Mouse (Mus musculus): ENCODE results near the gene Rtel1. TPM values are rescaled to one million over a fixed set of nuclear protein-coding genes. Genes with fewer than 3 reads are reported as not detected.
A peak's percentile ranks its signal among the peaks of the same experiment; 100 is the strongest.

Gene Rtel1
- total RNA-seq, 2 experiments from 2014 or later, result 27.3 to 34.9 TPM

- no peak for DNase-seq (ENCODE audit: extremely low spot score in 1 of 2, low spot score in 1 of 2)
Observed at GRCm38 (mm10) chr2:181320103-181320499, 562 bp downstream of the Rtel1 start.

- no peak for DNase-seq (ENCODE audit: extremely low spot score in 1 of 2, low spot score in 1 of 2)
Observed at GRCm38 (mm10) chr2:181322136-181322535, 2.6 kb downstream of the Rtel1 start.

GRCm38 (mm10) chr2:181326098-181326497 is 6.6 kb downstream of the Rtel1 start:
- DNase-seq (ENCODE audit: extremely low spot score in 1 of 2, low spot score in 1 of 2), result no peak

- no peak for DNase-seq (ENCODE audit: extremely low spot score in 1 of 2, low spot score in 1 of 2)
Observed at GRCm38 (mm10) chr2:181332542-181332941, 13.0 kb downstream of the Rtel1 start.

GRCm38 (mm10) chr2:181334023-181334422 is 14.5 kb downstream of the Rtel1 start:
- DNase-seq (ENCODE audit: extremely low spot score in 1 of 2, low spot score in 1 of 2), result peak; percentile 38 to 79

- DNase-seq (ENCODE audit: extremely low spot score in 1 of 2, low spot score in 1 of 2), result no peak
Observed at GRCm38 (mm10) chr2:181340426-181340825, 20.9 kb downstream of the Rtel1 start.

- DNase-seq (ENCODE audit: extremely low spot score in 1 of 2, low spot score in 1 of 2), result no peak
Observed at GRCm38 (mm10) chr2:181342766-181343165, 23.2 kb downstream of the Rtel1 start.

- no peak for DNase-seq (ENCODE audit: extremely low spot score in 1 of 2, low spot score in 1 of 2)
Observed at GRCm38 (mm10) chr2:181356780-181357179, 37.2 kb downstream of the Rtel1 start.

- DNase-seq (ENCODE audit: extremely low spot score in 1 of 2, low spot score in 1 of 2), result no peak
Observed at GRCm38 (mm10) chr2:181363946-181364345, 44.4 kb downstream of the Rtel1 start.

GRCm38 (mm10) chr2:181364487-181364859 is 44.9 kb downstream of the Rtel1 start:
- DNase-seq (ENCODE audit: extremely low spot score in 1 of 2, low spot score in 1 of 2), result no peak

- peak; percentile 80 to 85 for DNase-seq (ENCODE audit: extremely low spot score in 1 of 2, low spot score in 1 of 2)
Observed at GRCm38 (mm10) chr2:181364860-181365596, 45.5 kb downstream of the Rtel1 start, which contains the start of the genes Zgpat and Arfrp1. Gene Zgpat (plus strand): TSS chr2:181364928. Gene Arfrp1 (minus strand): TSS chr2:181365404.

GRCm38 (mm10) chr2:181365655-181366075 is 46.1 kb downstream of the Rtel1 start:
- no peak for DNase-seq (ENCODE audit: extremely low spot score in 1 of 2, low spot score in 1 of 2)

- DNase-seq (ENCODE audit: extremely low spot score in 1 of 2, low spot score in 1 of 2), result no peak
Observed at GRCm38 (mm10) chr2:181370001-181370400, 50.5 kb downstream of the Rtel1 start.

GRCm38 (mm10) chr2:181375787-181376186 is 56.2 kb downstream of the Rtel1 start:
- no peak for DNase-seq (ENCODE audit: extremely low spot score in 1 of 2, low spot score in 1 of 2)

- no peak for DNase-seq (ENCODE audit: extremely low spot score in 1 of 2, low spot score in 1 of 2)
Observed at GRCm38 (mm10) chr2:181377230-181377629, 57.7 kb downstream of the Rtel1 start.

GRCm38 (mm10) chr2:181378701-181379100 is 59.2 kb downstream of the Rtel1 start:
- no peak for DNase-seq (ENCODE audit: extremely low spot score in 1 of 2, low spot score in 1 of 2)

GRCm38 (mm10) chr2:181379778-181380177 is 60.2 kb downstream of the Rtel1 start, which contains the start of gene Lime1:
Gene Lime1 (plus strand): TSS chr2:181380078.
- DNase-seq (ENCODE audit: extremely low spot score in 1 of 2, low spot score in 1 of 2), result no peak

GRCm38 (mm10) chr2:181380251-181380650 is 60.7 kb downstream of the Rtel1 start:
- no peak for DNase-seq (ENCODE audit: extremely low spot score in 1 of 2, low spot score in 1 of 2)

- no peak for DNase-seq (ENCODE audit: extremely low spot score in 1 of 2, low spot score in 1 of 2)
Observed at GRCm38 (mm10) chr2:181381107-181381506, 61.6 kb downstream of the Rtel1 start.

- no peak for DNase-seq (ENCODE audit: extremely low spot score in 1 of 2, low spot score in 1 of 2)
Observed at GRCm38 (mm10) chr2:181381631-181382306, 62.2 kb downstream of the Rtel1 start.

GRCm38 (mm10) chr2:181384463-181384862 is 64.9 kb downstream of the Rtel1 start:
- no peak for DNase-seq (ENCODE audit: extremely low spot score in 1 of 2, low spot score in 1 of 2)
